Mouse (Mus musculus): Measurements from ENCODE around the gene Eif3i. TPM values are rescaled to one million over a fixed set of nuclear protein-coding genes. Genes with fewer than 3 reads are reported as not detected.
"Not testable (repeated sequence)": the region's sequence is repeated elsewhere in the genome, so short reads cannot be mapped to it uniquely, and the experiment has no call there.

Eif3i gene
- polyA plus RNA-seq, 2 experiments from 2014 or later = 377 to 435 TPM

DNA sequence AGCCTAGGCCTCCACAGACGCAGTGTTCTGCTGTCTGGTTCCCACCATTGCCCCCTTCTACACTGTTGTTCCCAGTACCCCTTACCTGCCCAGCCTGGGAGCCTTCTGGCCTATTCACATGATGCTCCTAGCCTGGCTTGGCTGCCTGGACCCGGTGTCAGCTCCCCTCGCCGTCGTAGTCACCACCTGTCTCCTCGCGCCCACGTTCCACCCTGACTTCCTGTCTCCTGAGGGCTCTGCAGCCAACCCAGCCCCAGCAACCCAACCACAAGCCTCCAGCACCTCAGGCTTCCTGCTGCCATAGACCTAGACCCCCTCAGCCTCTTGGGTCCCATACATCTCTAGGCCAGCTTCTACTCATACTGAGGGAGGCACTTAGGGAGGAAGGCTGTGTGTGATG, 27.0 kb downstream of the Eif3i start, which contains the start of gene Lck:
Lck (minus strand) TSS at position 212 of the 400 bp plus-strand sequence.
- ATAC-seq = peak; percentile 61

DNA sequence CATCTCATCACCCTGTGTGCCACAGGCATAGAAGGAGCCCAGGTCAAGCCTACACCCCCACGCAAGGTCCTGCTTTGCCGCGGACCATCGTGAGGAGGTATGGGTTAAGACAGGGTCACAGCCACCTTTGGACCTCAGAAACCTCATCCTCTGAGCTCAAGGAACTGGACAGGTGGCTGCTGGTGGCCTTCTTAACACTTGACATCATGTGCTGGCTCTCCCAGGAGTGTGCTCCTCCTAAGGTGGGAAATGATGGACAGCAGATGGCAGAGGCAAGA, 27.4 kb downstream of the Eif3i start:
- ATAC-seq = no peak

GRCm38 (mm10) chr4:129572236-129573092, 28.0 kb downstream of the Eif3i start:
- peak; percentile 7 for ATAC-seq

- peak; percentile 3 for ATAC-seq
Measured at GRCm38 (mm10) chr4:129571551-129572084, 28.8 kb downstream of the Eif3i start.

DNA sequence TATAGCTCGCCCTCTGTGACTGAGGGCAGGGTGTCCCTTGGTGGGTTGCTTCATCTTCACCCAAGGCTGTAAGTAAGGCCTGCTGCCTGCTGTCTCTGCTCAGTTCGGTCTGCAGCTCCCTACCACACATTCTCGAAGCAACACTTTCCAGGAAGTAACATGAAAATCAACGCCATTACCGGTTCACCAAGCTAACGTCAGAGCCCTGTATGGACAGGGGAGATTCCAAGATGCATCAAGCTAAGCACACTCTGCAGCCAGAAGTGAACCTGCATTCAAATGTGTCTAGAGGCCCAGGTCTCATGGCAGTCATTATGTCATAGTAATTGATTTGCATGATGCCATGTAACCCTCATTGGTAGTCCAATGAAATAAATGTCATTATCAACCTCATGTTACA, 30.4 kb downstream of the Eif3i start:
- peak; percentile 47 for ATAC-seq

DNA sequence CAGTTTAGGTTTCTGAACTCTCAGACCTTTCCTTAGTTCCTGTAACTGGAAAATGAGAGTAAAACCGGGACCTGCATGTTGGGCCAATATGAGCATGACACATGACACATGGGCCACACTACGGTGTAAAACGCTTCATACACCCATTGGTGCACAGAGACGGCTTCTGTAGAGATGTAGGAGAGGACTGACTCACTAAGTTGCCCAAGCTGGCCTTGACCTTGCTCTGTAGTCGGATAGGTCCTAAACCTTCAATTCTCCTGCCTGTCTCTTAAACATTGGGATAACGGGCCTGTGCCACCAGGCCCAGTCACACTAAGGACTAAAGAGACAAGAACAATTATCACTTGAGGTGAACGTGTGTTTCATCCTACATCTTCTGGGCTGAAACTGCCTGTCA, 32.1 kb downstream of the Eif3i start:
- no peak for ATAC-seq

- peak; percentile 50 for ATAC-seq
Measured at GRCm38 (mm10) chr4:129565139-129565538, 35.3 kb downstream of the Eif3i start.

DNA sequence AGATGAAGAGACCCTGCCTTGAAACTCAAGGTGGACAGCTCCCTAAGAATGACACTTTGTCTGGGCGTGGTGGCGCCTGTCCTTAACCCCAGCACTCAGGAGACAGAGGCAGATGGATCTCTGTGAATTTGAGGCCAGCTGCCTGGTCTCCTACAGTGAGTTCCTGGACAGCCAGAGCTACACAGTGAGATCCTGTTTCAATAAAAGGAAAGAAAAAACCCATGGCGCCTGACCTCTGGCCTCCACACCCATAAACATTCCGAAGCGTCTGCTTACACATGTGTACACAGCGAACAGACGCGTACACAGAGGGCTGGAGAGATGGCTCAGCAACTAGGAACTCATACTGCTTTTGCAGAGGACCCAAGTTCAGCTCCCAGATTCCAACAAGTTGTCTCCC, 36.7 kb downstream of the Eif3i start:
- ATAC-seq = no peak

- ATAC-seq = no peak
Measured at GRCm38 (mm10) chr4:129561184-129561583, 39.3 kb downstream of the Eif3i start.

GRCm38 (mm10) chr4:129558321-129558955, 42.0 kb downstream of the Eif3i start:
- peak; percentile 78 for ATAC-seq

DNA sequence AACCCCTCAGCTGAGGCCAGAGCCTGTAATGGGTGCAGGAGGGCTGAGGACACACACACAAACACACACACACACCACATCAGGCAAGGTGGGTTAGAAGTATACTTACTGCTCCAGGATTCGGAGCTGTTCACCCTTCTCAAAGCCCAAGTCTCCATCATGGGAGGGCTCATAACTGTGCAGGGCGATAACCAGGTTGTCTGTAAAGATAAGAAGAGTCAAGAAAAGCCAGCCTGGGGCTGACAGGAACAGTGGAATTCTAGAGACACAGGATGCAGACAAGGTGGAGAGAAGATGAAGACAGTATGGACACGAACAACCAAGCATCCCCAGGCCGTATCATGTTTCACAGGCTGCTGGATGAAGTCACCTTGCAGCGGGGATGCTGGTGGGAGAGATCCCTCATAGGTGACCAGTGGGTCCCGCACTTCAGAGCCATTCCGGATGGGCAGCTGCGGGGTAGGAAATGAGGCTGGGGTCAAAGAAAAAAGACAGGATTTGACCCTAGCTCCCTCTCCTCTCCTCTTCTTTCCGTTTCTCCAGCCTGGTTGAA, 43.1 kb downstream of the Eif3i start:
- ATAC-seq = no peak

DNA sequence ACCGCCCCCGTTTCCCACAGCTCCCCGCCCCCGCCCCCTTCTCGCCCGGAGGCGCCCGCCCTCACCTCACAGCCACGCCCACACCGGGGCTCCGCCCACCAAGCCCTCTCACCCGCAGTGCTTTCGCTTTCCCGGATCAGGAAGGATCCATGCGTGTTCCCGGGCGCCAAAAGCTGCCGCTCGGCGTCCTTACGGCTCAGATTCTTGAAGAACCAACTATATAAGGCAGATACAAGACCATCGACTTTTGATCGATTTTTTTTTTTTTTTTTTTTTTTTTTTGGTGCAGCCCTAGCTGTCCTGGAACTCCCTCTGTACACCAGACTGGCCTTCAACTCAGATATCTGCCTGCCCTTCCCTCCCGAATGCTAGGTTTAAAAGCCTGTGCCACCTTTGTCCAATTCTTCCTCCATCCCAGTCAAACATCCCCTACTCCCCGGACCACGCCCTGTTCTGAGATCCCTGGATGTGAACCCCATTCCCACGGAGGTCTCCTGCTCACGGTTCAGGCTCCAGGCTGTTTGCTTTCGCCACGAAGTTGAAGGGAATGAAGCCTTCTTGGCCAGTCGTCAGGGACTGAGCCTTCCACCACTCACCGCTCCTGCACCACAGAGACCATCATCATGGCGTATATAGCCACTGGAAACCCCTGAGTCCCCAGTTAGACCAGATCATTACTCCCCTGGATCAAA, 43.8 kb downstream of the Eif3i start:
- ATAC-seq = no peak

DNA sequence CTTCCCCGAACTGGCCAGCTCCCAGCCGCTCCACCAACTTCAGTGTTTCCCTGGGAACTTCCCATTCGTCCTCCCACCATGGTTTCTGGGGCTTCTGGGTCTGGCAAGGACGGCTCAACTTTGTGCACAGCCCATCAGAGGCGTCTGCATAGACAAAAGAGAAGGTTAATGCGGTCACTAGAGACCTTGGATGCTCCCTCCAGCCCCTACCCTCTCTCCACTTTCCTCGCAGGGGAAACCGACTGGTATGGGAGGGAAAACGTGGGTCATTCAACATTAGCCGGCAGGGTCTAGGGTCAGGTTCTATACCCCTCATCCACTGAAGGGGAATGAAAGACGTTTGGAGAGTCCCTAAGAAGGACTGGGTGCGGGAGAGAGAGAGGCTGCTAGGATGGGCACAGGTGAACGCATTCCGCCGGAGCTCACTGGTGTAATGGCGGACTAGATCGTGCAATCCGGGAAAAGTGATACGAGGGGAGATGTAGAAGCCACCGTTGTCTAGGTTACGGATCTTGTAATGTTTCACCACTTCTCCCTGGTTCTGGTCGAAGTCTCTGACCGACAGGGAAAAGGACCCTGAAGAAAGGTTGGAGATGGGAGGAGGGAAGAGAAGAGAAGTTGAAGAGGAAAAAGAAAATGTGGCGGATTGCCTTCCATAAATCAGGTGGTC, 44.5 kb downstream of the Eif3i start:
- no peak for ATAC-seq

GRCm38 (mm10) chr4:129555421-129555861, 45.0 kb downstream of the Eif3i start:
- ATAC-seq = no peak

- not testable (repeated sequence) for ATAC-seq
Measured at GRCm38 (mm10) chr4:129554512-129554911, 45.9 kb downstream of the Eif3i start.

DNA sequence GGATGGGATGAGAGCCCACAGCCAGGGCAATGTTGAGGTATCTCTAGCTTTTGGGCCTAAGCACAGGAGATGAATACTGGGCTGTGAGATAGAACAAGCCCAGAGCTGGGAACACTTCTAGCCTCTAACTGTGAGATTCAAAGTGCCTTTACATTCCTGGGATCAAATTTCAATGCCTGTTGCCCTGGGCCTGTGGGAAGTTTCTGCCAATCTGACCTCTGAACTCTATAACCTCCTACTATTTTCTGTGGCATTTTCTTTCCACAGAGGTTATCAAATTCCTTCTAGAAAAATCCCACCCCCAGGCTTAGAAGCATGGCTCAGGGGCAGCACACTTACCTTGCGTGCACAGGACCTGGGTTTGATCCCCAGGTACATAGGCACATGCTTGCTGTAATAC, 50.2 kb downstream of the Eif3i start:
- no peak for ATAC-seq

- ATAC-seq = no peak
Measured at GRCm38 (mm10) chr4:129549306-129549705, 51.1 kb downstream of the Eif3i start.

DNA sequence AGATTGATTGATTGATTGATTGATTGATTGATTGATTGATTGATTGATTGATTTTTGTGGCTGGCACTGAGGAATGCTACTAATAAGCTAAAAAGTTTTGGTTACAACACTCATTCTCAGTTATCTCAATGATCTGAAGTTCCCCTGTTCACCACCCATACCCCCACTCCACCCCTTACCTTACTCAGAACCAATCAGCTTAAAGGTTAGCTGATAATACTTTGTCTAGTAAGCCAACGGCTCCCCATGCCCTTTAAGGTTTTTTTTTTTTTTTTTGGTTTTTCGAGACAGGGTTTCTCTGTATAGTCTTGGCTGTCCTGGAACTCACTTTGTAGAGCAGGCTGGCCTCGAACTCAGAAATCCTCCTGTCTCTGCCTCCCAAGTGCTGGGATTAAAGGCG, 52.8 kb downstream of the Eif3i start:
- ATAC-seq = peak; percentile 34

DNA sequence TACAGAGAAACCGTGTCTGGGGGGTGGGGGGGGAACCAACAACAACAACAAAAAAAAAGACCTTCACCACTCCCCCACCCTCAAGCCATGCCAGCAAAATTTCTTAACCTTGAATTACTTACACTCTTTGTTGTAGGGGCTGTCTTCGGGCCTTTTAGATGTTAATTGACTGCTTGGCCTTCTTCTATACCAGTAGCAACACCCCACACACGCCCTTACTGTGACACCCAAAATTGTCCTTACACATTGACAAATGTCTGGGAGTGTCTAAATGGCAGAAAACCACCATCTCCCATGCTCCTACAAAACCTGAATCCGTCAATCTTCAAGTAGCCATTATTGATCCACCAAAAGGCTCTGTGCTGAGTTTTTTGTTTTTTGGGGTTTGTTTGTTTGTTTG, 56.3 kb downstream of the Eif3i start:
- no peak for ATAC-seq

DNA sequence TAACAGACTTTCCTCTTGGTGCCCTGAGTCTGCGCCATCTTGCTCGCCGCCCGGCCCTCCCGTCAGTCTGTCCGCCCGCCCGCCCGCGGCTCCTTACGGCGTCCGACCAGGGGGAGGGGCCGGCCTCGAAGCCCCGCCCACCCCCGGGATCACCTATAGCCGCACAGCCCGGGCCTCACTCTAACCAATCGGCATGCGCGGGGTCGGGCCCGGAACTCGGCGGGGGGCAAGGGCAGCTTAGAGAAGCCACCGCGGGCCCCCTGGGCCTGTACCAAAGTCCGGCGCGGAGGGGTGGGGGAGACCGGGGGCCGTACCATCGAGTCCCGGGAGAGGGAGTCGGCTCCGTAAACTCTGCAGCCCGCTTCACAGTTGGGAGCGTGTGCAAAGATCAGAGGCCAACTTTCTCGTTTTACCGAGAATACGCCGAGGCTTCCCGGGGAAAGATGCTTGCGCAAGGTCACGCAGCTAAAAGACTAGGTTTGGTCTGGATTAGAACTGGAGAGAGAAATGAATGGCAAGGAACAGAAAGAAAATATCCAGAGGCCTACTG, 57.8 kb downstream of the Eif3i start, which contains the start of gene Hdac1:
Hdac1 (minus strand) TSS at position 122 of the 550 bp plus-strand sequence.
- ATAC-seq = peak; percentile 87

All from activated CD4-positive, CD25-positive, alpha-beta regulatory T cell, adult 4 months (primary cell).